Mouse (Mus musculus) left cerebral cortex, adult 9 months (tissue): ENCODE results near the gene Xntrpc.

Source experiments
- DNase-seq, 2 experiments: peaks; one replicate each; pipeline ENCODE4 v3.0.0; 2022; ENCODE audit warnings: low spot score in 2 of 2

Gene Xntrpc

DNA sequence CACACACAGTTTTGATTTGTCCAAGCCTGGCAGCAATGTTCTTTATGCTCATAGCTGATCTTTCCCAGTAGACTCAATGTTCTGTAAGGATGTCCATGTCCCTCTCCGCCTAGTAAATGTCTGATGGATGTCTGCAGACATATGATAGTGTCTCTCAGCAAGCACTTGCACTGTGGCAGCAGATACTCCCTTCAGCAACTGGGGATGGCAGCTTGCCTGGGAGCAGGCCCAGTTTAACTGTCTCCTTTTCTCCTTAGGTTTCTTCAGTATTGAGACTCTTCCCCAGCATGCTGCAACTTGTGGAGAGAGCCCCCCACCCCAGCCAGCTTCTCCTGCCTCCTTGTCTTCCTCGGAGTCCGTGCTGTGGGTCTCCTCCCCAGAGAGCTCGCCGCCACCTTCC is 16.3 kb downstream of the Xntrpc start:
- no peak for DNase-seq

DNA sequence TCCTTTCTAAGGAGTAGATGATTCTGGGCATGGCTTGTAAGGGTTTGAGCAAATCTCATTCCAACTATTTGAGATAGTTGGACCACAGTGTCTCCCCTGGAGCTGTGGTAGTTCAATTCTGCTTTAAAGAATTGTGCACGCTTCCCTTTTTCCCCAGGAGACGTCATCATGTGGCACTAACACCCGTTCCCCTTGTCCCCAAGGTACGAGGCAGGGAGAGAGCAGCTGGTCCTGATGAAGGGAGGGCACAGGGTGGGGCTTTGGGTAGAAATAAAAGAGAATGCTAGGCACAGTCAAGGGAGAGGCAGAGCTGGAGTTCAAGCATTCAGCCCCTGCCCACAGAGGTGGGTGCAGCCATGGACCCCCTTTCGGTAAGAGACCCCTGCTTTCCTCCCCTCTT is 17.3 kb downstream of the Xntrpc start, which contains the start of gene Trpc2:
Trpc2 (plus strand) TSS at position 301 of the 400 bp plus-strand sequence.
- no peak for DNase-seq

DNA sequence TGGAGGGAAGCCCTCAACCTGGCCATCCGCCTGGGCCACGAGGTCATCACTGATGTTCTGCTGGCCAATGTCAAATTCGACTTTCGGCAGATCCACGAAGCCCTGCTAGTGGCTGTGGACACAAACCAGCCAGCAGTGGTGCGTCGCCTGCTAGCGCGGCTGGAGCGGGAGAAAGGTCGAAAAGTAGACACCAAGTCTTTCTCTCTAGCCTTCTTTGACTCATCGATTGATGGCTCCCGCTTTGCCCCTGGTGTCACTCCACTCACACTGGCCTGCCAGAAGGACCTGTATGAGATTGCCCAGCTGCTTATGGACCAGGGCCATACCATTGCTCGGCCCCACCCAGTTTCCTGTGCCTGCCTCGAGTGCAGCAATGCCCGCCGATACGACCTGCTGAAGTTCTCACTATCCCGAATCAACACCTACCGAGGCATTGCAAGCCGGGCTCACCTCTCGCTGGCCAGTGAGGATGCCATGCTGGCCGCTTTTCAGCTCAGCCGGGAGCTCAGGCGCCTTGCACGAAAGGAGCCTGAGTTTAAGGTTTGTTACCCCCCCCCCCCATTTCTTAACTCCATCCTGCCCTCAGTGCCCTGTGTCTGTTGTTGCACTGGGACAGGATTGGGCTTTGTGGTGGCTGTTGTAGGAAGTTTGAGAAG is 18.7 kb downstream of the Xntrpc start:
- DNase-seq, result no peak

DNA sequence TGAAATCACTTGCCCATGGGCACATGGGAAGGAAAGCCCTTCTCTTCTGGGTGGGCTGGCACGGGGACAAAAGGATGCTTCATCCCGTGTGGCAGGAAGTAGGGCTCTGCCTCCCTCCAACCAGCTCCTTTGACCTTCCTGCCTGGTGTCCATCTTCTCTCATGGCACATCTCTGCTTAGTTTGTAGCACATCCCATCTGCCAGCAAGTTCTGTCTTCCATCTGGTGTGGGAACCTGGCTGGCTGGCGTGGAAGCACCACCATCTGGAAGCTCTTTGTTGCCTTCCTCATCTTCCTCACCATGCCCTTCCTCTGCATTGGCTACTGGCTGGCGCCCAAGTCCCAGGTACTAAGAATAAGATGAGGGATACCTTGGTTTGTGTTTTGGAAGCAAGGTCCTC is 21.8 kb downstream of the Xntrpc start:
- peak in 1 of 2 experiments; percentile 50 for DNase-seq

DNA sequence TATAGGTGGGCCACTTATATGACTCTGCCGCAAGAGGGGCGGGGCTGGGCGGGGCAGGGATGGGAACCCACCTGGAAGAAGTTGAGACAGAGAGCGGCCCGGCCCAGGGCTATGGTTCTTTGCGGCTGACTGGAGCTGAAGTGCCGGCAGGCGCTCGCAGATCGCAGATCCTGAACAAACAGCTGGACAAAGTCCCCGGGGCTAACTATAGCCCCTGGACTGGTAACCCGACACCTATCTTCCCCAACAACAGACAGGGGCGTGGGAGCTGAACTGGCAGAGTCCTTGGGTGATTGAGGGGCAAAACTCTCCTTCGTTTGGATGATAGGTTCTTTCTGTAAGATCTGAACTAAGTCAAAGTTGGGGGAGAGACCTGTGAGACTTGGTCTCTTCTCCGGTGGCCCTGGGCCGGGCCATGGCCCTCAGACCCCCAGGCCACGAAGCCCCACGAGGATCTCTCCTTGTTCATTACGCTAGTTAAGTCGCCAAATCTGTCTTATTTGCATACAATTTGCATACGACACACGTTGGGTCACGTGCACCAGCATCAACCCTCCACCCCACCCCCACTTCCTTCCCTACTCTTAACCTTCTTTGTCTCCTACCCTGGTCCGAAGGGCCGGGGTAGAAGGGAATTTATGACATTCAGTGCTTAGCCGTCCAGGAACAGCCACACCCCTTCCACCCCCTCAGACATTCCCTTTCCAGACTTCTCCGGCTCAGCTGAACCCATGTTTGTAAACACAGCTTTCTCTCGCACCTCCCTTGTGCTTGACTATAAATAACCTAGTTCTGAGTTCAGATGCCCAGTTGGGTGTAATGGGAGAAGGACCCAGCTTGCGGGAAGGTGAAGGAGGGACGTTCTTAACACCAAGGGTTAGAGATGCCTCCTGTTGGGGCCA is 34.5 kb downstream of the Xntrpc start:
- no peak for DNase-seq

DNA sequence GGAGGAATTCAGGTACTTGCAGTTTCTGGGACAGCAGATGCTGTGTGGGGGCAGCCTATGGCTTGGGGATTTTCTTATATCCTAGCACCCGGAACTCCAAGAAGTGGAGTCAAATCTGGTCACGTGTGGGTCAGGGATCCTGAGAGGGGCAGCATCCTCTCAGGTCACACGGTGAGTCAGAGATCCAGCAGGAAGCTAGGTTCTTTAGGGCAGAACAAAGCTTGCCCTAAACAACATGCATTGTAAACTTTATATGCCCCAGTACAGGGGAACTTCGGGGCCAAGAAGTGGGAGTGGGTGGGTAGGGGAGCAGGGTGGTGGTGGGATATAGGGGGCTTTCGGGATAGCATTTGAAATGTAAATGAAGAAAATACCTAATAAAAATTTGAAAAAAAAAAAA is 35.4 kb downstream of the Xntrpc start:
- no peak for DNase-seq

DNA sequence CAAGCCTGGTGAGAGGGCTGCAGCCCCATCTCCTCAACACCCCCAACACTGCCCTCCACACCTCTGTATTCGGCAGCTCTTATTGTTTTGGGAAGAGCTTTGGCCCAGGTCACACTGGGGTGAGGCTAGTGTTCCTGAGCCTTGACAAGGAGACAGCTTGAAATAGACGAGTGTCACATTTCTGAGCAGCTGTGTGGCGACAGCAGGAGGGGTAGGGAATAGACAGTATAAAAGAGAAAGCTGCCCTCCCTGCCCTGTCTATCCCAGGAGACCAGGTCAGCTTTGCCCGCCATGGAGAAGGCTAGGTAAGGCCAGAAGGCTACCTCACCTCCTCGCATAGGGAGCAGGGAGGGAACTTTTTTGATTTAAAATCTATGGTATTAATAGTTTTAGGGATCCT is 36.0 kb downstream of the Xntrpc start, which contains the start of gene Art1:
Art1 (plus strand) TSS at position 257 of the 400 bp plus-strand sequence.
- DNase-seq, result no peak

DNA sequence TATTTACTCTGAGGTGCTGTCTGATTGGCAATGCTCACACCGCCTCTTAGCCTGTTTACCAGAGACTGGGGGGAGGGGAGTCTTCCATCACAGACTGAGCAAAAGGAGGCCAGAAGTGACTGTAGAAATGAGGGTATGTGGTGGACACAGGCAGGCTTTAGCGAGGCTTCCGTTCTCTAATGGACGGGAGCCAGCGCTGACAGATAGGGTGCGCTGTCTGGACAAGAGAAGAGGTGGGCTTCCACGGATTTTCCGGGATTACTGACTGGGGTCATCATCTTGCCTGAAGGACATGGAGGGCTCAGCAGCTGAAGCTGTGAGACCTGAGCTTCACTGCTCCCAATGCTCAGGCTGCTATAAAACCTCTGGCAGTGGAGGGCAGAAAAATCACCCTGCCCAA is 36.7 kb downstream of the Xntrpc start:
- no peak for DNase-seq

DNA sequence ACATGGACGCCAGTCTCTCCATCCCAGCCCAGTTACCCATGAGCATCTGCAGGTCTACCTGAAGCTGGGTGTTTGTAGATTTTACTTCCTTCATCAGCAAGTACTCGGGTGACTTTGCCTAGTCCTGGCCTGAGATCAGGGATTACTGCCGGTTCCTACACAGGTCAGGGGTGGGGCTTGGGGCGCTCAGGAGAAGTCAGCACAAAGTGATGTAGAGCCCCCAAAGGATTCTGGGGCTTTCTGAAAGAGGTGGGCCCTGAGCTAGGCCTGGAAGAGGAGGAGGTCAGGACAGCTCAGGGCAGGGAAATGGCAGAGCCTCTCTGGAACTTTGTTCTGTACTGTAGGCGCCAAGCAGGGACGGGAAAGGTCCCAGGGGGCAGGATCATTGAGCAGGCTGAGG is 37.2 kb downstream of the Xntrpc start:
- no peak for DNase-seq

DNA sequence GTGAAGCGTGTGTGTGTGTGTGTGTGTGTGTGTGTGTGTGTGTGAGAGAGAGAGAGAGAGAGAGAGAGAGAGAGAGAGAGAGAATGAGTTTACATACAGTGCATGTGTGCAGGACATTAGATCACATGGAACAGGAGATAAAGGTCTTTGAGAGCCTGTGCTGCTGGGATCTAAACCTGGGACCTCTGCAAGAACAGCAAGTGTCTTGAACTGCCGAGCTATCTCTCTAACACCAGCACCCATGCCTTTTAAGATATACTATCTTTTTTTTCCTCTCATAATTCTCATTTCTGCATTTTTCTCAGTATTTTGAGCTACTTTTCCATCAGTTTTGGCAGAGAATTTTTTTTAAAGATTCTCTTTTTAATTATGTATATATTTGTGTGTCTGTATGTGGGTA is 38.0 kb downstream of the Xntrpc start:
- no peak for DNase-seq

DNA sequence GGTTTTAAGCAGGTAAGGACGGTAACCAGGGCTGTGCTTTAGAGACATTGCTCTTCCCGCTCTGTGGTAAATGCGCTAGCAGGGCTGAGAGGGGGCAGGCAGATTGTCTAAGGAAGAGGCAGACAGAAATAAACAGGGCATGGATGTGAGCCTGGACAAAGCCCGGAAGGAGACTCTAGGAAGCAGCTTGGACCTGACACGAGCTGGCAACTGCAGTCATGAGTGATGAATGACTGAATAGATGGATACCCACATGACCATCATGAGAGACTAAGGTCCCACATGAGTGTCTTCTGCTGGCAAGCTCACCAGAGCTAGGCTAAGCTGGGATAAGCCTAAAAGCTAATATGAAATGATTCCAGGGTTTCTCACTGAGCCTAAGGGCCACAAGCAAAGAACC is 38.6 kb downstream of the Xntrpc start:
- DNase-seq, result no peak

DNA sequence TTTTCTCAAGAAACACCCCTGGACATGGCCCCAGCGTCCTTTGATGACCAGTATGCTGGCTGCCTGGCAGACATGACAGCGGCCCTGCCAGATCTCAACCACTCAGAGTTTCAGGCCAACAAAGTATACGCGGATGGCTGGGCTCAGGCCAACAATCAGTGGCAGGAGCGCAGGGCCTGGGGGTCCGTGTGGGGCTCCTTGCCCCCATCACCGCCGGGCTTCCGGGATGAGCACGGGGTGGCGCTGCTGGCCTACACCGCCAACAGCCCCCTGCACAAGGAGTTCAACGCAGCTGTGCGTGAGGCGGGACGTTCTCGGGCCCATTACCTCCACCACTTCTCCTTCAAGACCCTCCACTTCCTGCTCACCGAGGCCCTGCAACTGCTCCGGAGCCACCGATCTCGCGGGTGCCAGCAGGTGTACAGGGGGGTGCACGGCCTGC is 41.2 kb downstream of the Xntrpc start:
- no peak for DNase-seq

DNA sequence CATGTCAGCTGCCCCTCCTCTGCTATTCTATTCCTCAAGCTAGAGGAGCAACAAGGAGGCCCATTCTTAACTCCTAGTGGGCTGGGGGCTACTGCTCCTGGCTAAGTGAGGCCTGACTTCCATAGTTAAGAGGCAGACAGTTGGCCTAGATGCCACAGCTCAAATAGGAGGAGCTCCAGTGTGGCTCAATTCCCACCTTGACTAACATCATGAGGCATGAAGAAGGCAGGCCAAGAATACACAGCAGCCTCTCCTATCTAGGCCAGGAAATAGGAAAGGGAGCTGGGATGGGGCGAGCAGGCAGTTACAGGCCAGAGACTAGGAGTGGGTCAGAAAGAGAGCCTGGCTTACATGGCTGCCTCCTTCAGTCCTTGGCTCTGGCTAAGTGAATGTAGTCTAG is 42.7 kb downstream of the Xntrpc start:
- DNase-seq, result no peak

DNA sequence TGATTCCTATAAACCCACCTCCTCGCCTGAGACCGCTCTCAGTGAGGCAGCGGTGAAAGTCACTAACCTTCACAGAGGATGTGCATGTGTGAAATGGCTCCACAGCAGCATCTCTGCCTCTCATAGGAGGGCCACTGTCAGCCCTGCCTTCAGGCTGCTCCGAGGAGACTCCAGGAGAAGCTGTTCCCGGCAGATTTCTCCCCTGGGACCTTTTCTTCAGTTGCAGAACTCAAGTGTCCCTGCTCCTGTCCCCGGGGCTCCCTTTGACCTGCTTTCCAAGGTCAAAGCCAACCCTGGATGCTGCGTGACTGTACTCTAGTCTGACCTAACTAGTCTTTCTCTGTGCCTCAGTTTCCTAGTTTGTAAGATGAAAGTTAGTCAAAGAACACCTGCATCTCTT is 43.7 kb downstream of the Xntrpc start, which contains the start of gene Art5:
Art5 (minus strand) TSS at position 319 of the 400 bp plus-strand sequence.
- no peak for DNase-seq

DNA sequence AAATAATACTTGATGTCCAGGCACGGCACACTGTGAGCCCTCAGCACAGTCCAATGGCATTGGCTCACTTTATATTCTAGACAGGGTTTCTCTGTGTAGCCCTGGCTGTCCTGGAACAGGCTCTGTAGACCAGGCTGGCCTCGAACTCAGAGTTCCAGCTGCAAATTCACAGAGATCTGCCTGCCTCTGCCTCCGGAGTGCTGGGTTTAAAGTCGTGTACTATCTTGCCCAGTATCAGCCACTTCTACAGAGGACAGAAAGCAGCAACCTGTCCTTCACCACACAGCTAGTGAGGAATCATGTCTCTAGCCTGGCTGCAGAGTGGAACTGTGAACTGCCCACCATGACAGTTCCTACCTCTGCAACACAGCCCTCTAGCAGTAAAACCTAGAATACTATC is 44.2 kb downstream of the Xntrpc start:
- DNase-seq, result no peak

DNA sequence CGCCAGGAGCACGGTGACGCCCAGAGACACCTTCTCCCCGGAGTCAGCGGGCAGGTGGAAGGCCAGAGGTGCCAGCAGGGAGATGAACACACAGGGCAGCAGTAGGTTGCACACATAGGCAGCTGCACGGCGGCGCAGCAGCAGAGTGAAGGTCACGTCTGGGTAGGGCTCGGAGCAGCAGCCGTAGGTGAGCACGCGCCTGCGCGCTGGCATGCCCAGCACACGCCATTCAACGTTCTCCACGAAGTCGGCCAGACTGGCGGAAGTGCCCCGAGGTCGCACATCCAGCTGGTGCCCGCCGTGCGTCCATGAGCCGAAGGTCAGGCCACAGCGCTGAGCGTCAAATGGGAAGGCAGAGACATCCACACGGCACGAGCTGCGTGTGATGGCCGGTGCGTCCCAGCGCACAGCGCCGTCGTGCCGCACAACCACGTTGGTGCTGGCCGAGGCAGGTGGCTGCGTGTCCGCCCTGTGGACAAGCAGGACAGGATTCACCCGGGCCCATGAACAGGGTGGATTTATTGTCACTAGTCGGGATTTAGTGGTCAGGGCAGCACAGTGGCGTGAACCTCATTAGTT is 47.7 kb downstream of the Xntrpc start:
- no peak for DNase-seq

DNA sequence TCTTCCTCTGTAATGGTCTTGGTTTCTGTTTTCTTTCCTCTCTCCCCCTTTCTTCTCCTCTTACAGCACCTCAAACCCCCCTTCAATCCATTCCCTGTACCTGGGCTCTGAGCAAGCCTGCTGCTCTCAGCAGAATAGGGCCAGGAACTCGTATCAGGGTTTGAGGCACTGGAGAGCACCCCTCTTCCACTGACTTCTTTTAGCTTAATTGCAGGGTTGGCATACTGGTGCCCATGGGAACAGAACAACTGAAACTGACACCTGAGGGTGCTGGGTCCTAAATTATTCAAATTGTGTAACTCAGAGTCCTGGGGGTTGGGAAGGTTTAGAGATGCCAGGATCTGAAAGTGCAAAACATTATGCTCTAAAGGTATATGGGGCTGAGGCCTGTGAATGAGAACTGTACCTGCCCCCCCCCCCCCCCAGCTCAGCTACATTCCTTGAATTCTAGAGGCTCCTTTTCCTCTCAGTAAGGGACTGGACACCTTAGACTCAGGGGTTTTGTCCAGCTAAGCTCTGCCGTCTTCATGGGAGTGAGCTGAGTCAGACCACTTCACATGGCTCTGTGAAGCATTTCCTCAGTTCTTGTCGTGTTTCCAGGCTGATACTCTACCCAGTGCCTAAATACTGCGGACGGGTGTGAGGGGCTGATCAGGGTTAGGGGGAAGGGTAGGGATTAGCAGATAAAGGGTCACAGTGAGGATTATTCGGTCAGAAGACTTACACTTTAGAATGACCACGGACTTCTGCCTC is 51.2 kb downstream of the Xntrpc start, which contains the start of gene Chrna10:
Chrna10 (minus strand) TSS at position 250 of the 753 bp plus-strand sequence.
- DNase-seq, result peak in 1 of 2 experiments; percentile 11

DNA sequence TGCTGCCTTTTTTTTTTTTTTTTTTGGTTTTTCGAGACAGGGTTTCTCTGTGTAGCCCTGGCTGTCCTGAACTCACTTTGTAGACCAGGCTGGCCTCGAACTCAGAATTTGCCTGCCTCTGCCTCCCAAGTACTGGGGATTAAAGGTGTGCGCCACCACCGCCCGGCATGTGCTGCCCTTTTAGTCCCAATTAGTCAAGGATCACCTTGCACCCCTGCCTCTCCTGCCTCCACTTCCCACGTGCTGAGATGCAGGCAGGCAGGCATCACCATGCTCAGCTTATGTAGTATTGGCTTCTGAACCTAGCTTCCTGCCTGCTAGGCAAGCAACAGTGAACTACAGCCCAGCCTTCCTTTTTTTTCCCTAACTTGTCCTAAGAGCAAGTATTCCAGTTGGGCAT is 51.9 kb downstream of the Xntrpc start:
- DNase-seq, result no peak

DNA sequence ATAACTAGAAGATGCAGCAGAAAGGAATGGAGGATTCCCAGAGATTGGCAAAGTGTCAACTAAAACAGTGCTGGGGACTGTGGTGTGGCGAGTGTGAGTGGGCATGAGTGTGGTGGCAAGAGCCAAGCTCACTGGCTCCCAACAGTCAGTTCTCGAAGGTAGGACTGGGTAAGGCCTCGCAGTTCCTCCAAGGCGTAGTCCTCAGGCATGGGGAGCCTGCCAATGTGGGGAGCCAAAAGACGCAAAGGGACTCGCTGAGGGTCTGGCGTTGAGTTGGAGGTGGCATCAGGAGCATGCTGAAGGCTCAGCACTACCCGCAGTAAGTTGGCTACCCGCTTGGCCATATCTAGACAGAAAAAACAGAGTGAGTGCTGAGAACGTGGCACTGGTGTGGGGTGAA is 54.8 kb downstream of the Xntrpc start:
- no peak for DNase-seq

DNA sequence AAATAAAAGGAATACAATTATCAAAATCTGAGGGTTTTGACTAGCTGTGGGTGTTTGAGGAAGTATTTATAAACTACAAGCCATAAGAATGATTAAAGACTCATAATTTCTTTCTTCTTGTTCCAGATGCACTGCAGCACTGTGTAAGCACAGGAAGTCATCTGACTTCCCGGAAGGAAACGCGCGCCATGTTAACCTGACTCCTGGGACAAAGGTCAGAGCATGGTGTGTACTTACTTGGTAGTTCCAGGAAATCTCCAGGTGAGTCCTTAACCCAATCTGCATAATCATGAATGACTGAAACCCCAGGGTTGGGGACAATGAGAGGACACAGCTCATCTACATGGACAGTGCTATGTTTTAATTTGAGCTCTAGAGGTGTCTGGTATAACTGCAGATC is 66.9 kb downstream of the Xntrpc start:
- no peak for DNase-seq

DNA sequence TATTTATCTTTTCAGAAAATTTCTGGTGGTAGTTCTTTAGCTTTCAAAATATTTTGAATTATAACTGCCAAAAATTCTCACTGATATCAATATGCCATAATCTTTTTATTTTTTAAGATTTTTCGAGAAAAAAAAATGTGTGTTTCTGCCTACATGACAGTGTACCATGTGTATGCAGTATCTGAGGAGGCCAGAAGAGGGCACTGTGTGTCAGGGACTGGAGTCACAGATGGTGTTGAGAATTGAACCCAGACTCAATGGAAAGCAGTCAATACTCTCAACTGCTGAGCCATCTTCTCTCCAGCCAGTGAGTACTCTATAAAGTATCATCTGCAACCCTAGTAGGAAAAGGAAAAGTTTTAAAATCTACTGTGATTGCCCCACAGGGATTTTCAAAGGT is 72.0 kb downstream of the Xntrpc start:
- no peak for DNase-seq

DNA sequence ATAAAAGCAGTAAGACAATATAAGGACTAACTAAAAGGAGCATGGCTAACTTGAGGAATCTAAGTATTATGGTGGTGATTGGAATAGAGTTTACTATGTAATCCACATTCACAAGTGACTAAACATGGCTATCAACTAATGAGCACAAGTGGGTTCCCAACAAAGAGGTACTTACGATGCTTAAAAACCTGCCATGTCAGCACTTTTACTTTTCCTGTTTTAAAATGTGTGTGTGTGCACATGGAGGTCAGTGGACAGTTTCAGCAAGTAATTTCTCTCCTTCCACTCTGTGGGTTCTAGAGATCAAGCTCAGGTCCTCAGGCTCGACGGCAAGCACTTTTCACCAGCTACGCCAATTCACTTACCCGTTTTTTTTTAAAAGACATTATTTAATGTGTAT is 72.4 kb downstream of the Xntrpc start:
- DNase-seq, result no peak
